Comparison of ENCODE assay signal across 8 mouse cellular contexts in genomic region chr9:32700091-32700905, GRCm38 (mm10).
DNase-seq lines count a peak whose midpoint lies in the region; ATAC-seq and TF ChIP-seq lines count a peak whose summit lies in the region.
"Had no signal": no experiment of that assay in that cellular context is flagged by ENCODE, and none has a peak within 500 bp of the region (broad histone marks: within the 10 kb centered on the region; RNA-seq: fewer than 3 reads in every experiment).

No protein-coding gene starts in this region.

- no peak for DNase-seq in kidney, postnatal 10 days
- no peak for DNase-seq in liver, postnatal 0 days
- no peak for DNase-seq in urinary bladder, postnatal 14 days (ENCODE audit: low spot score)
- DNase-seq in T-cell, adult 2 months (ENCODE audit: low spot score): no peak
- DNase-seq: kidney, adult 11 months had no signal

- WGBS in kidney, embryonic 14.5 days: 70% methylated on average over 7 of the region's 7 CpGs
- 47% methylated on average over 7 of the region's 7 CpGs for WGBS in embryonic facial prominence, embryonic 15.5 days
- WGBS in liver, postnatal 0 days (ENCODE audit: insufficient replicate concordance): 50% methylated on average over 7 of the region's 7 CpGs

- no peak overlapping the region for H3K4me3 ChIP-seq in kidney, embryonic 14.5 days (ENCODE audit: low read length)
- H3K4me3 ChIP-seq in C2C12 (ENCODE audit: insufficient read depth, poor library complexity, severe bottlenecking): no peak overlapping the region
- peak overlapping the region; percentile 6; the same call in 1 of the 2 replicates for H3K4me3 ChIP-seq in embryonic facial prominence, embryonic 15.5 days (replicated peaks)
- H3K4me3 ChIP-seq in liver, postnatal 0 days (ENCODE audit: low read depth, low read length): peak overlapping the region; percentile 34; the same call in 1 of the 2 replicates

- no peak for ATAC-seq in kidney, embryonic 14.5 days (ENCODE audit: low FRiP score, low TSS enrichment)
- no peak for ATAC-seq in embryonic facial prominence, embryonic 15.5 days (ENCODE audit: insufficient number of reproducible peaks, low FRiP score, low TSS enrichment, low read depth)
- ATAC-seq in liver, postnatal 0 days: no peak

- H3K79me2 ChIP-seq in C2C12 (ENCODE audit: control insufficient read depth, insufficient read depth): peaks cover 92% of the 10 kb centered on the region

- TF ChIP-seq CTCF in C2C12 (IDR thresholded peaks at IDR 0.05; ENCODE audit: control insufficient read depth, insufficient read depth, insufficient read length): no peak
- no peak for TF ChIP-seq CTCF in liver, postnatal 0 days (IDR thresholded peaks at IDR 0.05; ENCODE audit: low read depth)

- H3K36me3 ChIP-seq in kidney, embryonic 14.5 days (ENCODE audit: control insufficient read depth, insufficient read depth, low read length): peaks cover 3% of the 10 kb centered on the region; the same call in 1 of the 2 replicates
- H3K36me3 ChIP-seq in C2C12 (ENCODE audit: control insufficient read depth, insufficient read depth): peaks cover 23% of the 10 kb centered on the region
- H3K36me3 ChIP-seq in embryonic facial prominence, embryonic 15.5 days: no peaks in the 10 kb centered on the region
- no peaks in the 10 kb centered on the region for H3K36me3 ChIP-seq in liver, postnatal 0 days (replicated peaks; ENCODE audit: insufficient read depth, low read length)

- no peak overlapping the region for H3ac ChIP-seq in C2C12 (ENCODE audit: control insufficient read depth, insufficient read length, low read depth)

- peaks cover 12% of the 10 kb centered on the region for H3K4me1 ChIP-seq in kidney, embryonic 14.5 days (ENCODE audit: control insufficient read depth, insufficient read depth, low read length)
- H3K4me1 ChIP-seq in embryonic facial prominence, embryonic 15.5 days: peaks cover 15% of the 10 kb centered on the region
- peaks cover 12% of the 10 kb centered on the region for H3K4me1 ChIP-seq in liver, postnatal 0 days (ENCODE audit: insufficient read depth)

- no peak for TF ChIP-seq EP300 in liver, postnatal 0 days (IDR thresholded peaks at IDR 0.05; ENCODE audit: low read depth)

- H3K9me3 ChIP-seq in kidney, embryonic 14.5 days (ENCODE audit: control insufficient read depth, low read length): no peaks in the 10 kb centered on the region
- H3K9me3 ChIP-seq in embryonic facial prominence, embryonic 15.5 days (replicated peaks): no peaks in the 10 kb centered on the region
- no peaks in the 10 kb centered on the region for H3K9me3 ChIP-seq in liver, postnatal 0 days (ENCODE audit: low read length)

- H3K27me3 ChIP-seq in kidney, embryonic 14.5 days (ENCODE audit: control insufficient read depth, insufficient read depth, low read length): no peaks in the 10 kb centered on the region
- H3K27me3 ChIP-seq in C2C12 (ENCODE audit: control insufficient read depth, insufficient read depth, insufficient read length): no peaks in the 10 kb centered on the region
- no peaks in the 10 kb centered on the region for H3K27me3 ChIP-seq in embryonic facial prominence, embryonic 15.5 days
- peaks cover 3% of the 10 kb centered on the region; the same call in 1 of the 2 replicates for H3K27me3 ChIP-seq in liver, postnatal 0 days (ENCODE audit: insufficient read depth, low read length)

- H3K9ac ChIP-seq in kidney, embryonic 14.5 days (ENCODE audit: low read depth, low read length): no peak overlapping the region
- H3K9ac ChIP-seq in embryonic facial prominence, embryonic 15.5 days: no peak overlapping the region
- H3K9ac ChIP-seq in liver, postnatal 0 days (replicated peaks): peak overlapping the region; percentile 30; the same call in 1 of the 2 replicates

- H3K27ac ChIP-seq in kidney, embryonic 14.5 days (ENCODE audit: low read depth, low read length): no peak overlapping the region
- no peak overlapping the region for H3K27ac ChIP-seq in embryonic facial prominence, embryonic 15.5 days (replicated peaks)
- peak overlapping the region; percentile 36; the same call in 1 of the 2 replicates for H3K27ac ChIP-seq in liver, postnatal 0 days (ENCODE audit: low read depth)

- H3K4me2 ChIP-seq in kidney, embryonic 14.5 days (replicated peaks; ENCODE audit: low read depth, low read length): peak overlapping the region; percentile 19; the same call in 1 of the 2 replicates
- peak overlapping the region; percentile 13 for H3K4me2 ChIP-seq in embryonic facial prominence, embryonic 15.5 days (replicated peaks)
- H3K4me2 ChIP-seq in liver, postnatal 0 days (ENCODE audit: low read depth, low read length): peak overlapping the region; percentile 64

- H3K79me3 ChIP-seq in C2C12 (ENCODE audit: low read depth): peaks cover 85% of the 10 kb centered on the region

TF ChIP-seq in C2C12, 6 proteins besides CTCF, POLR2A, EP300 and RAD21:
- TF ChIP-seq MAX (IDR thresholded peaks at IDR 0.05) (no peak), USF1 (IDR thresholded peaks at IDR 0.05; ENCODE audit: low read depth) (no peak), FOSL1 (IDR thresholded peaks at IDR 0.05; ENCODE audit: insufficient read depth, low read length, poor library complexity, severe bottlenecking) (no peak), MYOG (IDR thresholded peaks at IDR 0.05; ENCODE audit: control insufficient read depth, extremely low read depth, insufficient read length) (no peak), CEBPB (IDR thresholded peaks at IDR 0.05; ENCODE audit: low read depth) (peak; percentile 83), MYOD1 (IDR thresholded peaks at IDR 0.05; ENCODE audit: control insufficient read depth, insufficient read length, low read depth) (no peak)

Comparison
In these comparisons a context has a peak if more than half of its experiments do, and no peak if none do; other contexts are left out.
1. H3K4me2 ChIP-seq: peak in every context shown above with its lines; median percentile 64 in liver, postnatal 0 days; 19 in kidney, embryonic 14.5 days; 13 in embryonic facial prominence, embryonic 15.5 days.
2. H3K4me3 ChIP-seq: peak in embryonic facial prominence, embryonic 15.5 days (single experiment) and liver, postnatal 0 days (single experiment); none in kidney, embryonic 14.5 days (single experiment) and C2C12 (single experiment).